Mouse (Mus musculus) CH12.LX (cell line): ENCODE measurements at regions not wholly inside any gene's neighbourhood (a gene's known extent, or its start where the extent isn't known, plus 50 kb on each side); places are given as distances from the start of the nearest gene placed in this dataset.

Source experiments
- DNase-seq: peaks from one replicate; pipeline ENCODE4 v3.0.0-alpha.2; 2013; ENCODE audit errors: extremely low read depth
- H3K27ac ChIP-seq: 2 replicates; pipeline ENCODE4 v1.5.1; 2012; ENCODE audit warnings: low read depth, mild to moderate bottlenecking, control low read depth, moderate library complexity; ENCODE audit not compliant: insufficient read depth
- H3K27me3 ChIP-seq: replicated peaks from 2 replicates; pipeline ENCODE3; 2012; ENCODE audit warnings: inconsistent platforms
- H3K36me3 ChIP-seq, 2 experiments: replicated peaks in 1 of 2; 2 replicates each; pipeline versions ENCODE3 to v1.6.1; 2012; ENCODE audit warnings: inconsistent platforms in 1 of 2, low read length in 1 of 2, mild to moderate bottlenecking in 1 of 2, mixed read lengths in 1 of 2, moderate library complexity in 1 of 2; ENCODE audit not compliant: control insufficient read depth in 1 of 2, insufficient read depth in 1 of 2
- H3K4me1 ChIP-seq, 2 experiments: 2 replicates each; pipeline ENCODE4 v1.6.1; 2012; ENCODE audit warnings: inconsistent platforms in 1 of 2, moderate library complexity in 1 of 2; ENCODE audit not compliant: insufficient read depth in 2 of 2, control insufficient read depth in 1 of 2
- H3K4me2 ChIP-seq: 2 replicates; pipeline ENCODE4 v1.6.1; 2012; ENCODE audit warnings: low read depth, mild to moderate bottlenecking, control low read depth; ENCODE audit not compliant: poor library complexity, insufficient read depth, severe bottlenecking
- H3K4me3 ChIP-seq, 3 experiments: fragments of 150-350 bp in 1 of 3; sonication (generic) in 1 of 3; replicated peaks in 1 of 3; 2 replicates each; pipeline versions ENCODE3 to v1.5.1; 2011 to 2012; ENCODE audit warnings: low read depth in 2 of 3, low read length in 2 of 3, mild to moderate bottlenecking in 2 of 3, moderate library complexity in 2 of 3, control low read depth in 1 of 3, improper control_type of control experiment in 1 of 3, inconsistent platforms in 1 of 3, mixed read lengths in 1 of 3; ENCODE audit not compliant: poor library complexity in 1 of 3
- H3K79me2 ChIP-seq: replicated peaks from 2 replicates; pipeline ENCODE4 v1.6.1; 2012; ENCODE audit warnings: mild to moderate bottlenecking, moderate library complexity; ENCODE audit not compliant: control insufficient read depth, poor library complexity, insufficient read depth, severe bottlenecking; ENCODE audit errors: extremely low read depth
- H3K9ac ChIP-seq: 2 replicates; pipeline ENCODE4 v1.6.1; 2012; ENCODE audit warnings: low read depth, mild to moderate bottlenecking, control low read depth, moderate library complexity; ENCODE audit not compliant: insufficient read depth
- H3K9me3 ChIP-seq: replicated peaks from 2 replicates; pipeline ENCODE3; 2012; ENCODE audit warnings: low read length, inconsistent platforms, mixed read lengths
- BHLHE40 ChIP-seq: IDR thresholded peaks from 2 replicates; pipeline ENCODE4 v1.6.1; 2011; ENCODE audit warnings: mild to moderate bottlenecking, low read depth, low read length, improper control_type of control experiment
- CHD2 ChIP-seq: IDR thresholded peaks from 2 replicates; pipeline ENCODE4 v1.6.1; 2011; ENCODE audit warnings: low read length, improper control_type of control experiment
- CTCF ChIP-seq, 2 experiments: IDR thresholded peaks in 1 of 2; conservative IDR thresholded peaks in 1 of 2; 2 replicates each; pipeline ENCODE4 v1.5.1; 2011 to 2012; ENCODE audit warnings: low read depth in 2 of 2, low read length in 2 of 2, improper control_type of control experiment in 1 of 2, inconsistent platforms in 1 of 2, mild to moderate bottlenecking in 1 of 2, moderate library complexity in 1 of 2
- EP300 ChIP-seq: IDR thresholded peaks from 2 replicates; pipeline ENCODE4 v1.6.1; 2011; ENCODE audit warnings: low read length, improper control_type of control experiment
- ETS1 ChIP-seq: conservative IDR thresholded peaks from 2 replicates; pipeline ENCODE4 v1.6.1; 2012; ENCODE audit warnings: low read depth, mild to moderate bottlenecking, inconsistent platforms, low read length, improper control_type of control experiment, moderate library complexity
- GABPA ChIP-seq: IDR thresholded peaks from 2 replicates; pipeline ENCODE4 v1.6.1; 2012; ENCODE audit warnings: low read depth, low read length, improper control_type of control experiment, inconsistent platforms; ENCODE audit not compliant: insufficient replicate concordance
- HCFC1 ChIP-seq: IDR thresholded peaks from 2 replicates; pipeline ENCODE4 v1.6.1; 2012; ENCODE audit warnings: low read depth, mild to moderate bottlenecking, inconsistent platforms, low read length, improper control_type of control experiment
- IRF4 ChIP-seq: IDR thresholded peaks from 2 replicates; pipeline ENCODE4 v1.6.1; 2014; ENCODE audit warnings: low read depth, mild to moderate bottlenecking, inconsistent platforms, low read length, improper control_type of control experiment
- JUND ChIP-seq: conservative IDR thresholded peaks from 2 replicates; pipeline ENCODE4 v1.6.1; 2011; ENCODE audit warnings: low read depth, low read length, improper control_type of control experiment
- KAT2A ChIP-seq: IDR thresholded peaks from 2 replicates; pipeline ENCODE4 v1.6.1; 2012; ENCODE audit warnings: low read length, improper control_type of control experiment, inconsistent platforms; ENCODE audit not compliant: insufficient replicate concordance
- MAFK ChIP-seq: IDR thresholded peaks from 2 replicates; pipeline ENCODE4 v1.6.1; 2011; ENCODE audit warnings: low read length, improper control_type of control experiment; ENCODE audit not compliant: insufficient replicate concordance
- MAX ChIP-seq: IDR thresholded peaks from 2 replicates; pipeline ENCODE4 v1.6.1; 2011; ENCODE audit warnings: low read length, improper control_type of control experiment
- MAZ ChIP-seq: IDR thresholded peaks from 2 replicates; pipeline ENCODE4 v1.6.1; 2012; ENCODE audit warnings: low read depth, mild to moderate bottlenecking, inconsistent platforms, low read length, improper control_type of control experiment, moderate library complexity
- MEF2A ChIP-seq: IDR thresholded peaks from 2 replicates; pipeline ENCODE4 v1.6.1; 2014; ENCODE audit warnings: low read depth, mild to moderate bottlenecking, inconsistent platforms, low read length, improper control_type of control experiment, borderline replicate concordance
- NELFE ChIP-seq: IDR thresholded peaks from 2 replicates; pipeline ENCODE4 v1.6.1; 2011; ENCODE audit warnings: low read depth, low read length, improper control_type of control experiment
- NRF1 ChIP-seq: IDR thresholded peaks from 2 replicates; pipeline ENCODE4 v1.6.1; 2014; ENCODE audit warnings: low read depth, mild to moderate bottlenecking, inconsistent platforms, low read length, improper control_type of control experiment, moderate library complexity
- POLR2A ChIP-seq: IDR thresholded peaks from 2 replicates; pipeline ENCODE4 v1.6.1; 2011; ENCODE audit warnings: low read depth, mild to moderate bottlenecking, improper control_type of control experiment, low read length
- RCOR1 ChIP-seq: conservative IDR thresholded peaks from 2 replicates; pipeline ENCODE4 v1.6.1; 2012; ENCODE audit warnings: low read depth, mild to moderate bottlenecking, inconsistent platforms, low read length, improper control_type of control experiment
- SIN3A ChIP-seq: IDR thresholded peaks from 2 replicates; pipeline ENCODE4 v1.6.1; 2012; ENCODE audit warnings: low read length, improper control_type of control experiment, inconsistent platforms
- SMC3 ChIP-seq: IDR thresholded peaks from 2 replicates; pipeline ENCODE4 v1.6.1; 2011; ENCODE audit warnings: low read depth, low read length, improper control_type of control experiment
- TCF12 ChIP-seq: IDR thresholded peaks from 2 replicates; pipeline ENCODE4 v1.6.1; 2014; ENCODE audit warnings: low read depth, mild to moderate bottlenecking, inconsistent platforms, low read length, improper control_type of control experiment
- USF1 ChIP-seq: IDR thresholded peaks from 2 replicates; pipeline ENCODE4 v1.6.1; 2014; ENCODE audit warnings: low read depth, mild to moderate bottlenecking, inconsistent platforms, low read length, improper control_type of control experiment
- USF2 ChIP-seq: conservative IDR thresholded peaks from 2 replicates; pipeline ENCODE4 v1.6.1; 2011; ENCODE audit warnings: low read depth, low read length, improper control_type of control experiment
- ZC3H11A ChIP-seq: IDR thresholded peaks from 2 replicates; pipeline ENCODE4 v1.6.1; 2012; ENCODE audit warnings: low read depth, mild to moderate bottlenecking, inconsistent platforms, low read length, improper control_type of control experiment
- ZKSCAN1 ChIP-seq: IDR thresholded peaks from 2 replicates; pipeline ENCODE4 v1.6.1; 2012; ENCODE audit warnings: low read depth, inconsistent platforms, low read length, improper control_type of control experiment, borderline replicate concordance
- ZMIZ1 ChIP-seq: IDR thresholded peaks from 2 replicates; pipeline ENCODE4 v1.6.1; 2012; ENCODE audit warnings: low read depth, mild to moderate bottlenecking, inconsistent platforms, low read length, improper control_type of control experiment
- ZNF384 ChIP-seq: IDR thresholded peaks from 2 replicates; pipeline ENCODE4 v1.6.1; 2012; ENCODE audit warnings: low read depth, low read length, improper control_type of control experiment, inconsistent platforms
- dilution Hi-C: fragments of 300-500 bp; cut with MboI; formaldehyde crosslinking; loops from 2 replicates; pipeline ENCODE4 v1.14.3; 2020; ENCODE audit warnings: low sequenced_read_pairs; ENCODE audit not compliant: extremely low pct_unique_long_range_greater_than_20kb, extremely low pct_ligation_motif_present
- in situ Hi-C: fragments of 300-500 bp; cut with MboI; formaldehyde crosslinking; loops from 3 replicates; pipeline ENCODE4 v1.14.3; 2019; ENCODE audit warnings: low sequenced_read_pairs, low pct_ligation_motif_present, low pct_unique_long_range_greater_than_20kb, mixed read lengths

DNA sequence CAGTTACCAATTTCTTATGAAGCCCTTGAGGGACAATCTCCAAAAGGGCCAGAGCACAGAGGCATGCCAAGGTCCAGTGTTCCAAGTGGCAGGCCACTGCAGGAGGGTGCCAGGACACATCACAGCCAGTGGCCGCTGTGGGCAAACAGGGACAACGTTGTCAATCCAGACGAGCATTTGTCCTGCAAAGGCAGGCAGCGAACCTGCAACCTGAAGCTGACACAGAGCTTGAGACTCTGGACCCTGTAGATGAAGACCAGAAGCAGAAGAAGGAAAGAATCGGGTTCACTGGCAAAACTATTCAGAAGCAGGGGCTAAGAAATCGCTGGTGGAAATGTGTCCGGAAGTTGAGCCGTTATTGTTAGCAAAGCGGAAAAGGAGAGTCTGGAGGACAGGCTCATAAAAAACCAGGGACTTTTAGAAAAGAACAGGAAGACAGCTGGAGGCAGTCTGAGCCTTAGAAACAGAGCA, 87.3 kb upstream of the Hmcn1 start:
- Histone ChIP-seq H3K27me3 (no peaks in the 10 kb centered on the region), H3K27ac (no peak overlapping the region), H3K36me3 (no peaks in the 10 kb centered on the region), H3K9ac (no peak overlapping the region), H3K9me3 (no peaks in the 10 kb centered on the region), H3K4me3 (no peak overlapping the region), H3K4me1 (peaks cover 2 to 10% of the 10 kb centered on the region in 2 experiments; a peak in 3 of 4 replicates), H3K79me2 (no peaks in the 10 kb centered on the region), H3K4me2 (no peak overlapping the region)
- in situ Hi-C loops (loop anchor here (10.0 kb wide), 2 partner anchors 164 to 264 kb away; partner anchors contain the start of gene Ivns1abp), dilution Hi-C loops (no loop called here)
- no peak for DNase-seq
- TF ChIP-seq ZKSCAN1 (no peak), HCFC1 (no peak), SMC3 (no peak), EP300 (no peak), MAFK (no peak), IRF4 (no peak), ZNF384 (no peak), POLR2A (no peak), USF2 (no peak), ETS1 (no peak), NRF1 (no peak), TCF12 (no peak), MAX (no peak), CHD2 (no peak), GABPA (no peak), BHLHE40 (no peak), SIN3A (no peak), MAZ (no peak), KAT2A (no peak)

DNA sequence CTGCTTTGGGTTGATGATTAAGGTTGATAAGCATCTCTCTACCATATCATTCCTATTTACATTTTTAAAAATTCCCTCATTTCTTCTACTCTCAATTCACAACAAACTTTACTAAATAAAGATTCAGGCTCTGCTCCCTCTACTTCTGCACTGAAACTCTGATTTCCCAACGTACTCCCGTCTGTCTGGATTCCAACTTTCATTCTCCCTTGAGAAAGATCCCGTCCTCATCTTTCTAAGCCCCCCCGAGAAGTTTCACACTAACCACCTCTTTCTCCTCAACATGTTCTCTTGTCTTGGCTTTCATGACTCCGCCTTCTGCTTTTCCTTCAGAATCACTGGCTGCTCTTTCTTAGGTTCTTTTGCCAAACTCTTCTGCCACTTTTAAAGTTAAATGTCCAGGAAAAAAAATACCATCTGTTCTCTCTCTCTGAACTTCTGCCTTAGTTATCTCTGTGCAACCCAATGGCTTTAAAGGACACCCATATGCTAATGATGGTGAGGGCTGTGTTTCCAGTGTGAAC, 89.3 kb upstream of the Hmcn1 start:
- TF ChIP-seq ZKSCAN1 (no peak), POLR2A (no peak), USF1 (no peak), JUND (no peak), MAX (no peak), IRF4 (no peak), GABPA (no peak), RCOR1 (no peak), MEF2A (no peak), ZC3H11A (no peak), ETS1 (no peak), MAFK (no peak), NELFE (no peak), TCF12 (no peak), ZNF384 (no peak), CTCF (conservative IDR thresholded peaks at IDR 0.05 in 1 of 2, IDR thresholded peaks at IDR 0.05 in 1 of 2; ENCODE audit: low read depth in 2 of 2, low read length in 2 of 2) (no peak), USF2 (no peak), ZMIZ1 (no peak)
- in situ Hi-C loops (loop anchor here (10.0 kb wide), 2 partner anchors 162 to 262 kb away; partner anchors contain the start of gene Ivns1abp), dilution Hi-C loops (no loop called here)
- H3K4me1 ChIP-seq, result peaks cover 4 to 10% of the 10 kb centered on the region in 2 experiments; a peak in 3 of 4 replicates
- no peaks in the 10 kb centered on the region for H3K27me3 ChIP-seq
- no peaks in the 10 kb centered on the region for H3K36me3 ChIP-seq
- no peak overlapping the region for H3K9ac ChIP-seq
- no peak overlapping the region for H3K27ac ChIP-seq
- no peak overlapping the region for H3K4me3 ChIP-seq
- no peaks in the 10 kb centered on the region for H3K79me2 ChIP-seq
- H3K9me3 ChIP-seq, result no peaks in the 10 kb centered on the region
- DNase-seq, result no peak
- no peak overlapping the region for H3K4me2 ChIP-seq
